Mouse (Mus musculus) midbrain, embryonic 12.5 days (tissue): ENCODE measurements around the gene Ahnak2. TPM values are rescaled to one million over a fixed set of nuclear protein-coding genes. Genes with fewer than 3 reads are reported as not detected.

Experiments used
- microRNA-seq: library from miRNA; unstranded; fragments of <30 nt; microRNA quantifications from one replicate; pipeline ENCODE4, GENCODE M21; 2017
- polyA plus RNA-seq: library from polyadenylated mRNA; unstranded; fragments of >200 nt; fragmentation: Nextera tagmentation; extraction: Ambion mirVana; gene quantifications from 2 replicates; pipeline ENCODE4 v1.2.1, GENCODE M21; 2016

The Ahnak2 gene
- polyA plus RNA-seq, 1 experiment from 2014 or later, result 0.37 TPM

Small RNAs within 50 kb of the gene (microRNA-seq; reads per million reads assigned to microRNA genes)
- gene Mir6940, result 0.70 reads per million

Other genes starting within 250 kb of the Ahnak2 start
- 1.2 and 1.3 TPM in 2 replicates for gene Inf2, start 213.9 kb downstream of the Ahnak2 start, polyA plus RNA-seq
- gene Adssl1, start 182.6 kb downstream of the Ahnak2 start, polyA plus RNA-seq, result 1.5 and 1.9 TPM in 2 replicates
- gene Siva1, start 158.0 kb downstream of the Ahnak2 start, polyA plus RNA-seq, result 133 and 150 TPM in 2 replicates
- gene Akt1, start 127.8 kb downstream of the Ahnak2 start, polyA plus RNA-seq, result 74.7 and 80.0 TPM in 2 replicates
- 5.2 and 7.3 TPM in 2 replicates for gene Zbtb42, start 123.8 kb downstream of the Ahnak2 start, polyA plus RNA-seq
- 15.0 and 16.8 TPM in 2 replicates for gene Cep170b, start 82.2 kb downstream of the Ahnak2 start, polyA plus RNA-seq
- gene Pld4, start 42.0 kb downstream of the Ahnak2 start, polyA plus RNA-seq, result 4.7 and 6.7 TPM in 2 replicates
- gene Clba1, start 6.3 kb upstream of the Ahnak2 start, polyA plus RNA-seq, result 16.7 and 18.5 TPM in 2 replicates
- gene Cdca4, start 26.8 kb upstream of the Ahnak2 start, polyA plus RNA-seq, result 124 and 132 TPM in 2 replicates
- not detected in 2 replicates for gene Gpr132, start 65.6 kb upstream of the Ahnak2 start, polyA plus RNA-seq
- gene Jag2, start 127.1 kb upstream of the Ahnak2 start, polyA plus RNA-seq, result 5.8 and 7.5 TPM in 2 replicates
- gene Nudt14, start 139.5 kb upstream of the Ahnak2 start, polyA plus RNA-seq, result 52.9 and 56.6 TPM in 2 replicates
- gene Btbd6, start 173.8 kb upstream of the Ahnak2 start, polyA plus RNA-seq, result 26.8 and 28.6 TPM in 2 replicates
- 75.9 and 76.2 TPM in 2 replicates for gene Brf1, start 198.0 kb upstream of the Ahnak2 start, polyA plus RNA-seq
- 27.1 and 29.9 TPM in 2 replicates for gene Pacs2, start 211.9 kb upstream of the Ahnak2 start, polyA plus RNA-seq